Mouse (Mus musculus): ENCODE data around the gene Pxk. TPM values are rescaled to one million over a fixed set of nuclear protein-coding genes. Genes with fewer than 3 reads are reported as not detected.
A peak's percentile ranks its signal among the peaks of the same experiment; 100 is the strongest.

Gene Pxk
- polyA plus RNA-seq, 1 experiment from 2014 or later, result 32.2 TPM

DNA sequence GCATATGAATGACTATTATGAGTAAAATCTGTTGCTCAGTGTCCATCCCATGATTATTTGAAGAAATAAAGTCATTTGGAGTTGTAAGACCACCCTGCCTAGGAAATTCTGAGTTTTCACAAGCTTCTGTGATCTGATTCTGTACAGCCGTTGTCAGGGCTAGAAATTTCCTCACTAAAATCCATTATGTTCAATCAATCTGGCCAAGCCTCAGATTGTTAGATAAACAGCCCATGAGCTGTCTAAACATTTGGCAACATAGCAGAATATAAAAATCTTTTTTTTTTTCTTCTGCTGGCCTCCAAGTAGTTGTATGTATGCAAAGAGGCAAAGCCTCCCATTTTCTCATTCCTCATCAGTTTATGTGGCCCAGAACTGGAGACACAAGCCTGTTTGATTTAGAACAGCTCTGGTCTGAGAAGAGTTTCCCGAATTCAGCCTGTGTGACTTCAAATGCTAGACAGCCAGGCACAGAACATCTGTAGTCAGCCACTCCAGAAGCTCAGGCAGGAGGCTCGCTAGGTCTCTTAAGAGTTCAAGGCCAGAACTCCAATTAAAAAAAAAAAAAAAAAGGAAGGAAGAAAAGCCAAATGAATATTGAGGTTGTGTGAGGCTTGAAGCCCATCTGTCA is 3.0 kb upstream of the Pxk start:
- ATAC-seq (ENCODE audit: low FRiP score, low TSS enrichment), result no peak
- Histone ChIP-seq H3K4me1 (ENCODE audit: control insufficient read depth, insufficient read depth, low read length) (no peaks in the 10 kb centered on the region), H3K4me3 (ENCODE audit: low read length) (no peak overlapping the region), H3K9ac (ENCODE audit: low read depth, low read length) (no peak overlapping the region), H3K27me3 (ENCODE audit: control insufficient read depth, insufficient read depth, low read length) (no peaks in the 10 kb centered on the region), H3K9me3 (ENCODE audit: control insufficient read depth, low read length) (no peaks in the 10 kb centered on the region), H3K36me3 (ENCODE audit: control insufficient read depth, insufficient read depth, low read length) (peaks cover 12% of the 10 kb centered on the region), H3K4me2 (replicated peaks; ENCODE audit: low read depth, low read length) (no peak overlapping the region), H3K27ac (ENCODE audit: low read depth, low read length) (no peak overlapping the region)
- 52% methylated on average over 3 of the region's 3 CpGs for WGBS

DNA sequence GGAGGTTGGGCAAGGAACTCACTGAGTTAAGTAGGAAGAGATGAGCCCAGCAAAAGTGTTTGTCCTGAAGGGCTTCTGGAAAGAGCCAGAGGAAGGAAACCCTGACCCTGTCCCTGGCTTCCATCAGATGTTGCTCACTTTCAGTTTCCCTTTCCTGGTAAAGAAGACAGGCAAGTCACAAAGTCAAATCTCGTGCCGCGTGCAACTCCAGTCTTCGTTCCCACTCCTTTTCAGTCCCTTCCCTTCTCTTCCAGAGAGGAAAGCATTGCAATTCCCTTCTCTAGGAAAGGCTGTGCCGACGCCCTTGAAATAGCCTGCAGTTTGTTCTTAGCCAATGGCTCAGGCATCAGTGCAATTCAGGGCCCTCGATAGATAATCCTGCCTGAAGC is 2.5 kb upstream of the Pxk start:
- ATAC-seq (ENCODE audit: low FRiP score, low TSS enrichment), result no peak
- H3K9ac ChIP-seq (ENCODE audit: low read depth, low read length), result no peak overlapping the region
- no peaks in the 10 kb centered on the region for H3K4me1 ChIP-seq (ENCODE audit: control insufficient read depth, insufficient read depth, low read length)
- no peak overlapping the region for H3K4me2 ChIP-seq (replicated peaks; ENCODE audit: low read depth, low read length)
- no peak overlapping the region for H3K4me3 ChIP-seq (ENCODE audit: low read length)
- H3K9me3 ChIP-seq (ENCODE audit: control insufficient read depth, low read length), result no peaks in the 10 kb centered on the region
- peaks cover 7% of the 10 kb centered on the region; the same call in 1 of the 2 replicates for H3K36me3 ChIP-seq (ENCODE audit: control insufficient read depth, insufficient read depth, low read length)
- 65% methylated on average over 7 of the region's 7 CpGs for WGBS
- no peaks in the 10 kb centered on the region for H3K27me3 ChIP-seq (ENCODE audit: control insufficient read depth, insufficient read depth, low read length)
- 0 out of 2 replicates have a peak overlapping the region, but pooled peaks have one; percentile 17 for H3K27ac ChIP-seq (ENCODE audit: low read depth, low read length)

DNA sequence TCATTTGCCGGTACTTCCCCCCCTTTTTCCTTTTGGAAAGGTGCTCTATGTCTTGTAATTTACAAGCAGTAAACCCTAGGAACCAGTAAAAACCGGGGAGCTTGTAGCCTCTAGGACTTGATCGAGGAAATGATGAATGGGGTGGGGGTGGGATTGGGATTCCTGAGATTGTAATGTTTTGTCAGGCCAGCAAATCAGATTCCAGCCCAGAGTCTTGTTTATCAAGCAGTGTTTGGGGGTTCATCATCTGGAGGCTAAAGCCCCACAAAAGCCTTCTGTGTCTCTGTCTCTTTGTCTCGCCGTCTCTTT is 630 bp downstream of the Pxk start:
- peak; percentile 26 for ATAC-seq (ENCODE audit: low FRiP score, low TSS enrichment)
- H3K27ac ChIP-seq (ENCODE audit: low read depth, low read length), result no peak overlapping the region

DNA sequence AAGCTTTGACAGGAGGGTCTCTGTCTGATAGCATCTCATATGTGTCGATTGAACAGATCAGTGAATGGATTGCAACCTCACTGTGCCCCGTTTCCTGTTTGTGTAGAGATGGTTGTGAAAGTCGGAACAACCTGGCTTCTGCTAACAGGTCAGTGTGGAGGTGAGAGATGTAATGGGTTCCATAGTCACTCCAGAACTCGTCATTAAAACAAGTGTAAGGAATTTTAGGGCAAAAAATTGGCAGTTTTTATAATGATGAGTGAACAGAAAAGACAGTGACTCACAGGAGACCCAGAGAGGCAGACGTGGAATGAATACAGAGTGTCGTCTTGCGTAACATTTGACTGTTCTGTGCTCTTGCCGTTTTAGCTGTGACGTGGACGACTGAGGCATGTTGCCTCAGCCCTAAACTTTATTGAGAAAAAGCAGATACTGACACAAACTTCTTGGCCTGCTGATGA is 1.6 kb downstream of the Pxk start:
- Histone ChIP-seq H3K4me2 (replicated peaks; ENCODE audit: low read depth, low read length) (peak overlapping the region; percentile 19; the same call in 1 of the 2 replicates), H3K4me1 (ENCODE audit: control insufficient read depth, insufficient read depth, low read length) (0 out of 2 replicates have a peak, but pooled peaks cover 4% of the 10 kb centered on the region), H3K9ac (ENCODE audit: low read depth, low read length) (no peak overlapping the region), H3K27me3 (ENCODE audit: control insufficient read depth, insufficient read depth, low read length) (no peaks in the 10 kb centered on the region), H3K36me3 (ENCODE audit: control insufficient read depth, insufficient read depth, low read length) (no peaks in the 10 kb centered on the region), H3K27ac (ENCODE audit: low read depth, low read length) (no peak overlapping the region), H3K9me3 (ENCODE audit: control insufficient read depth, low read length) (no peaks in the 10 kb centered on the region), H3K4me3 (ENCODE audit: low read length) (no peak overlapping the region; the same call in 1 of the 2 replicates)
- ATAC-seq (ENCODE audit: low FRiP score, low TSS enrichment), result no peak
- 64% methylated on average over 10 of the region's 10 CpGs for WGBS

More for the DNA sequence above, 630 bp downstream of the Pxk start:
- Histone ChIP-seq H3K4me2 (replicated peaks; ENCODE audit: low read depth, low read length) (peak overlapping the region; percentile 60), H3K9ac (ENCODE audit: low read depth, low read length) (peak overlapping the region; percentile 74), H3K4me1 (ENCODE audit: control insufficient read depth, insufficient read depth, low read length) (0 out of 2 replicates have a peak, but pooled peaks cover 4% of the 10 kb centered on the region), H3K4me3 (ENCODE audit: low read length) (peak overlapping the region; percentile 83), H3K36me3 (ENCODE audit: control insufficient read depth, insufficient read depth, low read length) (no peaks in the 10 kb centered on the region), H3K27me3 (ENCODE audit: control insufficient read depth, insufficient read depth, low read length) (no peaks in the 10 kb centered on the region), H3K9me3 (ENCODE audit: control insufficient read depth, low read length) (no peaks in the 10 kb centered on the region)
- WGBS, result 3% methylated on average over 5 of the region's 5 CpGs

DNA sequence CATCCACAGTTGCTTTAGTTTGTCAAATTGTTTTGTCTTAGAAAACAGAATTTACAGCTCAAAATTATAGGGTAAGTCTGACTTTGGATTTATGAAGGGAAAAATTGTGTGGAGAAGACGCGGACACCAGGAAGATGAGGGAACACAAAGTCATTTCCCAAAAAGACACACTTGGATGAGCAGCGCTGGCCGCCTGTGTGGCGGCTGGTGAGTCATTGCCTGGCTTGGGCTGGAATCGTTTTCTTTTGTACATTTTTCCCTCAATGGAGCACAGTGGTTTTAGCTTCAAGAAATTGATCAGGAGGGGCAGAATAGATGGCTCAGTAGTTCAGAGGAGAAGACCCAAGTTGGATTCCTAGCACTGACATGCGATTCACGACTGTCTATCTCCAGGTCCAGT is 3.9 kb downstream of the Pxk start:
- H3K27me3 ChIP-seq (ENCODE audit: control insufficient read depth, insufficient read depth, low read length), result no peaks in the 10 kb centered on the region
- H3K4me1 ChIP-seq (ENCODE audit: control insufficient read depth, insufficient read depth, low read length), result 0 out of 2 replicates have a peak, but pooled peaks cover 4% of the 10 kb centered on the region
- ATAC-seq (ENCODE audit: low FRiP score, low TSS enrichment), result no peak
- H3K36me3 ChIP-seq (ENCODE audit: control insufficient read depth, insufficient read depth, low read length), result no peaks in the 10 kb centered on the region
- no peak overlapping the region for H3K27ac ChIP-seq (ENCODE audit: low read depth, low read length)
- no peaks in the 10 kb centered on the region for H3K9me3 ChIP-seq (ENCODE audit: control insufficient read depth, low read length)
- H3K4me3 ChIP-seq (ENCODE audit: low read length), result no peak overlapping the region
- H3K4me2 ChIP-seq (replicated peaks; ENCODE audit: low read depth, low read length), result no peak overlapping the region
- no peak overlapping the region for H3K9ac ChIP-seq (ENCODE audit: low read depth, low read length)
- WGBS, result 70% methylated on average over 8 of the region's 8 CpGs

DNA sequence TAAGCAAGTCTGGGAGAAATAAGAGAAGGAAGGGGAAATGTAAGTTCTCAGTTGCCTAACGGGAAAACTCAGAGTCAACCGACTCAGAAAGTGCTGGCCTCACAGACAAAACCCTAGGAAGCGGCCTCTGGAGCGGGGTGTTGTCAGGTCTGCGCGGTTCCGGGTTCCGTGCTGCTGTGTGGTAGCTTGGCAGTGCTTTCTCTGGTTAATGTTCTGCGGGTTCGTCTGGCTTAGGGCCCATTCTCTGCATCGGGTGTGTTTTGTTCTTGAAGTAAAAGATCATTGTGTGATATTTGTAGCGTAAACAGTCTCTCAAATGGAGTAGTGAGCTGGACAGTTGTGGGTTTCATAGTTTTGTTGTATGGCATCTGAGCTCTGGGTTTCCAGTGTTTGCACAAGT is 4.7 kb downstream of the Pxk start:
- Histone ChIP-seq H3K27ac (ENCODE audit: low read depth, low read length) (no peak overlapping the region), H3K4me3 (ENCODE audit: low read length) (no peak overlapping the region), H3K9ac (ENCODE audit: low read depth, low read length) (no peak overlapping the region), H3K4me1 (ENCODE audit: control insufficient read depth, insufficient read depth, low read length) (0 out of 2 replicates have a peak, but pooled peaks cover 4% of the 10 kb centered on the region), H3K27me3 (ENCODE audit: control insufficient read depth, insufficient read depth, low read length) (no peaks in the 10 kb centered on the region), H3K36me3 (ENCODE audit: control insufficient read depth, insufficient read depth, low read length) (no peaks in the 10 kb centered on the region), H3K4me2 (replicated peaks; ENCODE audit: low read depth, low read length) (no peak overlapping the region), H3K9me3 (ENCODE audit: control insufficient read depth, low read length) (no peaks in the 10 kb centered on the region)
- WGBS, result 83% methylated on average over 12 of the region's 12 CpGs
- no peak for ATAC-seq (ENCODE audit: low FRiP score, low TSS enrichment)

DNA sequence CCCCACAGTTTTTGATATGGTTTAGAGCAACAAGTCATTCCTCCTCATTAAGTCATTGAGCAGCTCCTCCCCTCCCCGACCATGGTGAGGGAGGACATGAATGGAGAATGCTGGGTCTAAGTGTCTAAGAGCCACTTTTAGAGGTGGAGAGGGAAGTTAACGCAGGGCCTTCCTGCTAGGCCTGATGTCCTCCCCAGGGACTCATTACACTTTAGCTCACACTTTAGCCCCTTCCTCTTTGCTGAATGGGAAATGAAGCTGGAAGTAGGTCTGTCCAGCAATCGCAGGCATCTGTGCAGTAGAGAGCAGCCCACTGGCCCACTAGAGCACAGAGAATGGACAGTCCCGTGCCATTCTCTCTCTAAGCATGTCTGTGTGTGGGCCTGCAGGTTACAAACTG is 10.0 kb downstream of the Pxk start:
- Histone ChIP-seq H3K9me3 (ENCODE audit: control insufficient read depth, low read length) (no peaks in the 10 kb centered on the region), H3K4me2 (replicated peaks; ENCODE audit: low read depth, low read length) (no peak overlapping the region), H3K27ac (ENCODE audit: low read depth, low read length) (no peak overlapping the region), H3K4me1 (ENCODE audit: control insufficient read depth, insufficient read depth, low read length) (no peaks in the 10 kb centered on the region), H3K27me3 (ENCODE audit: control insufficient read depth, insufficient read depth, low read length) (no peaks in the 10 kb centered on the region), H3K9ac (ENCODE audit: low read depth, low read length) (no peak overlapping the region), H3K4me3 (ENCODE audit: low read length) (no peak overlapping the region), H3K36me3 (ENCODE audit: control insufficient read depth, insufficient read depth, low read length) (no peaks in the 10 kb centered on the region)
- ATAC-seq (ENCODE audit: low FRiP score, low TSS enrichment), result no peak
- WGBS, result 80% methylated on average over 4 of the region's 4 CpGs

DNA sequence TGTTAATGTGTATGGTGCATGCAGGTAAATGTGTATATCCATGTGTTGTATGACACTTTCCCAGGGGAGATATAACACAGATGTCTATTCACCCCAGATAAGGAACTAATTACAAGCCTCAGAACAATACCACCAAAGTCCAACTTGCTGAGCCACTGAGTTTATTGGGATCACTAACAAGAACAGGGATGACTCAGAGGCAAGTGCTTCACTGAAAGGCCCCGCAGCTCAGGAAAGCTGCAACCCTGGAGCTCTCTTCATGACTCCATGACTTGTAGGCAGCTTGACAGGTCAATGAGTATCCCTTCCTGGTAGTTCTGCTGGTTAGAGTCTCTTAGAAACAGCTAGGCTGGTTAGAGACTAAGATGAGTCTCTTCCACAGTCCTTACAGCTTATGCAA is 11.0 kb downstream of the Pxk start:
- no peak for ATAC-seq (ENCODE audit: low FRiP score, low TSS enrichment)
- Histone ChIP-seq H3K4me1 (ENCODE audit: control insufficient read depth, insufficient read depth, low read length) (no peaks in the 10 kb centered on the region), H3K9ac (ENCODE audit: low read depth, low read length) (no peak overlapping the region), H3K27ac (ENCODE audit: low read depth, low read length) (no peak overlapping the region), H3K4me2 (replicated peaks; ENCODE audit: low read depth, low read length) (no peak overlapping the region), H3K27me3 (ENCODE audit: control insufficient read depth, insufficient read depth, low read length) (no peaks in the 10 kb centered on the region), H3K4me3 (ENCODE audit: low read length) (no peak overlapping the region), H3K9me3 (ENCODE audit: control insufficient read depth, low read length) (no peaks in the 10 kb centered on the region), H3K36me3 (ENCODE audit: control insufficient read depth, insufficient read depth, low read length) (no peaks in the 10 kb centered on the region)
- WGBS, result 82% methylated on average over 1 of the region's 1 CpGs

DNA sequence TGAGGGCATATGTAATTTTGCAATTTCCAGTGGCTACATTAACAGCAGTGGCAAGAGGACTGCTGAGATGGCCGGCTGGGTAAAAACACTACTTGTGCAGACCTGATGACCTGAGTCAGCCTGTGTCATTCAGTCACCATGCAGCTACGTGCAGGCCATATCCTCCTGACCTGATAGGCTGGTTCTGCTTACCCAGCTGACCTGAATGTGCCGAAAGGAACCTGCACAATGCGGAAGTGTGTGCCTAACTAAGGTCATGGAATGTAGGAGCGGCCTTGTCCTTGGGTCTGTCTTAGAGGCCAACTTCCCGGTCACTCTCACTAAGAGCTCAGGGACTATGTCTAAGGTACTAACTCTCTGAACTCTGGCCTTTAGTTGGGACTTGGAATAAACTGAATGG is 13.5 kb downstream of the Pxk start:
- no peak for ATAC-seq (ENCODE audit: low FRiP score, low TSS enrichment)
- WGBS, result 81% methylated on average over 6 of the region's 6 CpGs
- Histone ChIP-seq H3K4me2 (replicated peaks; ENCODE audit: low read depth, low read length) (no peak overlapping the region), H3K4me3 (ENCODE audit: low read length) (no peak overlapping the region), H3K27me3 (ENCODE audit: control insufficient read depth, insufficient read depth, low read length) (no peaks in the 10 kb centered on the region), H3K9me3 (ENCODE audit: control insufficient read depth, low read length) (no peaks in the 10 kb centered on the region), H3K4me1 (ENCODE audit: control insufficient read depth, insufficient read depth, low read length) (no peaks in the 10 kb centered on the region), H3K9ac (ENCODE audit: low read depth, low read length) (no peak overlapping the region), H3K27ac (ENCODE audit: low read depth, low read length) (no peak overlapping the region), H3K36me3 (ENCODE audit: control insufficient read depth, insufficient read depth, low read length) (no peaks in the 10 kb centered on the region)

Data from kidney, embryonic 14.5 days (tissue).